Mouse (Mus musculus): ENCODE data around the gene Cdh10.

DNA sequence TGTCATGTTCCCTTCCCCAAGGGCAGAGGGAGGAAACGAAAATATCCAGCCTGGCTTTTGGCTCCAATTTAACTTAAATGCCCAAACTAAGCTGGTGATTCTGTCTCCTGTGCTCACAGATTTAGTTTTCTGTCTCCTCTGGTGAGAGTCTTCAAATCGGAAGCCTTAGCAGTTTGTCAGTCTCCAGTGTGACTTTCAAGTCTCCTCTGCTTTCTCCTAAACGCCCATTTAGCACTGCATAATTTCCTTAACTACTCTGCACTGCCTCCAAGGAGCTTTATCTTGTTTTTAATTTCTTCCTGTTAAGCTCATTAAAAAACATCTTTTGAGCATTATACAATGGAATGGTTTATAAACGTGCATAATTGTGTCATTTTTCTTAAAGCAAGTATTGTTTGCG is 156.3 kb downstream of the Cdh10 start:
- no peak for TF ChIP-seq GATA1 (IDR thresholded peaks at IDR 0.05; ENCODE audit: borderline replicate concordance, low read length)
- no peak for TF ChIP-seq FLI1 (IDR thresholded peaks at IDR 0.05; ENCODE audit: low read length)

All from megakaryocyte, embryonic 14.5 days (primary cell).